Mouse (Mus musculus) CD4-positive helper T cell, adult 2 months (primary cell): Measurements from ENCODE around the gene Spem2.
"Not testable (repeated sequence)": the region's sequence is repeated elsewhere in the genome, so short reads cannot be mapped to it uniquely, and the experiment has no call there.

ENCODE experiments used
- DNase-seq: peaks from one replicate; pipeline ENCODE4 v3.0.0-alpha.2; 2012; ENCODE audit warnings: low read depth, missing footprints, low spot score

Spem2 gene

GRCm38 (mm10) chr11:69818365-69818764 is at the start of gene Spem2:
TSS of gene Spem2 (minus strand) at chr11:69818465.
- DNase-seq: no peak

GRCm38 (mm10) chr11:69867335-69867734 is 49.1 kb upstream of the Spem2 start:
- no peak for DNase-seq

DNA sequence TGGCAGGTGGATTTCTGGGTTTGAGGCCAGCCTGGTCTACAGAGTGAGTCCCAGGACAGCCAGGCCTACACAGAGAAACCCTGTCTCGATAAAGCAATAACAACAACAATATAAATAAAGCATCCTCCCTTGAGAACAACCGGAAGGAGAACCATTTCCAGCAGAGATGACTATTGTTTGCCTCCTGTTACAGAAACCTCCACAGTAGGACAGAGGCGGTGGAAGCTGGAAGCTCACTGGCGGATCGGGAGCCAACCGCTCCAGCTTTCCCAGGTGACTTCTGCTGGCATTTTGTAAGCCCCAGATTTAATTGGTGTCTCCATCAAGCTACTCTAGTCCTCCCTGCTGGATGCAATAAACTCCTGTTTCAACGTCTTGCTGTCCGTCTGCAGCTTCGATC is 47.3 kb upstream of the Spem2 start:
- DNase-seq: no peak

DNA sequence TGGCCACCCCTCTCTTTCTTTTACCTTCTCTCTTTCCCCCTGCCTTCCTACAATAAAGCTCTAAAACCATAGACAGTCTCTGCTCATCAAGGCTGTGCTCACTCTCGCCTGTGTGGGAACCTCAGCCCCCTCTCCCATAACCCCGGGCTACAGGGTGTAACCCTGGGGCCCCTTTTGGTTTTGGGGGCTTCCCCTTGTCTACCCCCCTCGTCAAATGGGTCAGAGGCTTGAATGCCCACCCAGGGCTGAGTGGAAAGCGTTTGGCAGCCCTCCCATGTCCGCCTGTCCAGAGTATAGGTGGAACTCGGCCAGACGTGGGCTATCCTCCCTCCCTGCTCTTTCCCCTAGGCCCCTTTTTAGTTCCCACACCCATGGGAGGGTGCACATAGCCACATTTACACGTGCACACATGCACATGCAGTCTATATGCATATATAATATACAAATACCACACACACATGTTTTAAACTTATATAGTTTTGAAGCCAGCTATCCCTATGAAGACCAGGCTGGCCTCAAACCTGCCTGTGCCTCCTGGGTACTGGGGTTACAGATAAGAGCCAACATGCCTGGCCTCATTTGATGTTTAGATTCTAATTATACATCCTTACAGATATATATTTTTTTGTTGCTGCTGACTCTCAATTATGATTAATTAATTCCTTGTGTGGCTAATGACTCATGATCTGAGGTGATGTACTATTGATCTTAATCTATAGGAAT is 46.0 kb upstream of the Spem2 start:
- DNase-seq: no peak

GRCm38 (mm10) chr11:69863729-69864128 is 45.5 kb upstream of the Spem2 start:
- DNase-seq: not testable (repeated sequence)

GRCm38 (mm10) chr11:69858113-69858998 is 40.1 kb upstream of the Spem2 start, which contains the start of gene Tnk1:
TSS of gene Tnk1 (minus strand) at chr11:69858730.
- DNase-seq: no peak

GRCm38 (mm10) chr11:69855347-69855746 is 37.1 kb upstream of the Spem2 start:
- DNase-seq: peak; percentile 51

DNA sequence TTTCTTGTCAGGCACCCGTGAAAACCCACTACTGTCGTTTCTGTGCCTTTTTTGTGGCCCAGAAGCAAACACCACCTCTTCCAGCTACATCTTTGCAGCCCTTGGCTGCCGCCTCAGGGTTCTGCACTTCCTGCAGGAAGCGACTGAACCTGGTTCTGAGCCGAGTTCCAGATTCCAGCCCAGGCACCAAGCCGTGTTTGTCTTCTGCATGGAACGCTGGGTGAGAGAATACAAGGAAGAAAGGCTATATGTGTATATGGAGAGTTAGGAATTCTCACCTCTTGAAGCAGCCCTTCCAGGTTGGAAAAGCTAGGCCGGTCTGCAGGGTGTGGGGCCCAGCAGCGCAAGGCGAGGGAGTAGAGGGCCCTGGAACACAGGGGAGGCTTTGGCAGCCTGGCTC is 36.4 kb upstream of the Spem2 start:
- DNase-seq: no peak

GRCm38 (mm10) chr11:69853994-69854393 is 35.7 kb upstream of the Spem2 start:
- peak; percentile 26 for DNase-seq

GRCm38 (mm10) chr11:69850754-69851153 is 32.5 kb upstream of the Spem2 start:
- no peak for DNase-seq

DNA sequence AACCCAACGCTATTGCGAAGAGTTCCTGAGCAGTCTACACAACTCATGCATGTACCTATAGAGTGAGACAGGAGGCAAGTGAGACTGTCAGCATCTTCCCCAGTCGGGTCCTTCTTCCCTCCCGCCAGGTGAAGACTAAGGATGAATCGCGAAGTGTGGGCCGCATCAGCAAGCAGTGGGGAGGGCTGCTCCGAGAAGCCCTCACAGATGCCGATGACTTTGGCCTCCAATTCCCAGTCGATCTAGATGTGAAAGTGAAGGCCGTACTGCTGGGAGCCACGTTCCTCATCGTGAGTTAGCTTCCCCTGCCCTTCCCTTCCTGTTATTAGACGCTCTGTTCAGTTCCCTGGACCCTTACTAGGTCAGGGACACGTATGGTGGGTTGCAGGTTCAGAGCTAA is 31.6 kb upstream of the Spem2 start:
- DNase-seq: no peak

DNA sequence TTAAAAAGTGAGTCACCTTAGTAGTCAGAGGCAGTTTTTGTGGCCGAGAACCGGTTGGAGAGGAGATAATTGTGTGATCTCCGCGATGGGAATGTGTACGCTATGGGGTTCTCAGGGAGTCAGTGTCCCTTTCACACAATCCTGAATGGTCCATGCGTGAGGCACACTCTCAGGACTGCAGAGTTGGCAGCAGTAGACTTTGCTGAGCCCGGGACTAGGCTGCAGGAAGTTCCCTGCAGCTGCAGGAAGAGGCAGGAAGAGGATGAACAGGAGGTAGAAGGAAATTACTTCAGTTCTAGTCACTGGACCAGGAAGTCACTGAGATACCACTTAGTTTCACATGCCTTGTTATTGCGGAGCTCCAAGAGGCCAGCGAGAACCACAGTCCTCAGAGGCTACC is 30.9 kb upstream of the Spem2 start:
- DNase-seq: no peak

DNA sequence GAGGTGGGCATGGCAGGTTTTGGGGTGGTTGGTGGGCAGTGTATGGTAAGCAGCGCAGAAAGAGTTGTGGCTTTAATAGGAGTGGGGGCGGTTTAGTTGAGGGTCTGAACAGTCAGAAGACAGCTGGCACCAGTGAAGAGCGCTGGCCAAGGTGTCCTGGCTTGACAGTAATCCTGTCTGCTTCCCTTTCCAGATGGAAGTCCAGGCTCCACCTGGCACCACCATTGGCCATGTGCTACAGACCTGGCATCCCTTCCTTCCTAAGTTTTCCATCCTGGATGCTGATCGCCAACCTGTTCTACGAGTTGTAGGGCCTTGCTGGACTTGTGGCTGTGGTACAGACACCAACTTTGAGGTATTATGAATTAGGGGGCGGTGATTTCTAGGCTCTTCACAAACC is 29.8 kb upstream of the Spem2 start:
- DNase-seq: no peak

DNA sequence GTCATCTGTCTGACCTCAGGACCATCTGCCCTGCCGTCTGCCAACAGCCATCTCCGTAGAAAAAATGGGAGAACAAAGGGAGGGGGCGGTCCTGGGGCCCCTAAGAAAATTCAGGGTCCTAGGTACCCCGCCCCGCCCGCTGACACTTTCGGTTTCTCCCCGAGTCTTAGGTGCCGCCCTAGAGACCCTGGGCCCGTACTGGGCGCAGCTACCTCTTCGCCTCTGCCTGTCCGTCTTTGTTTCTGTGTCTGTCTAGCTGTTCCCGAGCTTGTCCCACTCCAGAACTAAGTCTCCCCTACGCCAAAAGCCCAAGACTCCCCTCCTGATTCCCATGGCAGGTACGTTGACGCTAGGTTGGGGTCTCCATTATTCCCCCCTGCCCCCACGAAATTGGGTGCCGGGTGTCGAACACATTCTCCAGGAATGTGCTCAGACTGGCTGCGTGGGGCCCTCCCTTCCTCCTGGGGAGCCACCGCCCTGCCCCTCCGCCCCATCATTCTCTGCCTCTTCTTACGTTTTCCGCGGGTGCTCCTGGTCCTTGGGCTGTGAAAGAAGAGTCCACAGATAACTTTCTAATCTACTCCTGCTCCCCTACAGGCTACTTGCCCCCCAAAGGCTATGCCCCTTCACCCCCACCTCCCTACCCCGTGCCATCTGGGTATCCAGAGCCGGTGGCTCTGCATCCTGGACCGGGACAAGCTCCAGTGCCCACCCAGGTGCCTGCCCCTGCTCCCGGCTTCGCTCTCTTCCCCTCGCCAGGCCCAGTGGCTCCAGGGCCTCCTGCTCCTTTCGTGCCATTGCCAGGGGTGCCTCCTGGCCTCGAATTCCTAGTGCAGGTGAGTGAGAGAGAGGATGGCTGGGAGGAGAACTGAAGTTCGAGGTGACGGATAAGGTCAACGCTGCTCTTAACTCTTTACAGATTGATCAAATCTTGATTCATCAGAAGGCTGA is 28.7 kb upstream of the Spem2 start:
- DNase-seq: peak; percentile 80

GRCm38 (mm10) chr11:69846198-69846680 is 28.0 kb upstream of the Spem2 start, which contains the start of gene Plscr3:
TSS of gene Plscr3 (plus strand) at chr11:69846376.
- peak; percentile 88 for DNase-seq

GRCm38 (mm10) chr11:69838714-69839104 is 20.4 kb upstream of the Spem2 start:
- DNase-seq: no peak

DNA sequence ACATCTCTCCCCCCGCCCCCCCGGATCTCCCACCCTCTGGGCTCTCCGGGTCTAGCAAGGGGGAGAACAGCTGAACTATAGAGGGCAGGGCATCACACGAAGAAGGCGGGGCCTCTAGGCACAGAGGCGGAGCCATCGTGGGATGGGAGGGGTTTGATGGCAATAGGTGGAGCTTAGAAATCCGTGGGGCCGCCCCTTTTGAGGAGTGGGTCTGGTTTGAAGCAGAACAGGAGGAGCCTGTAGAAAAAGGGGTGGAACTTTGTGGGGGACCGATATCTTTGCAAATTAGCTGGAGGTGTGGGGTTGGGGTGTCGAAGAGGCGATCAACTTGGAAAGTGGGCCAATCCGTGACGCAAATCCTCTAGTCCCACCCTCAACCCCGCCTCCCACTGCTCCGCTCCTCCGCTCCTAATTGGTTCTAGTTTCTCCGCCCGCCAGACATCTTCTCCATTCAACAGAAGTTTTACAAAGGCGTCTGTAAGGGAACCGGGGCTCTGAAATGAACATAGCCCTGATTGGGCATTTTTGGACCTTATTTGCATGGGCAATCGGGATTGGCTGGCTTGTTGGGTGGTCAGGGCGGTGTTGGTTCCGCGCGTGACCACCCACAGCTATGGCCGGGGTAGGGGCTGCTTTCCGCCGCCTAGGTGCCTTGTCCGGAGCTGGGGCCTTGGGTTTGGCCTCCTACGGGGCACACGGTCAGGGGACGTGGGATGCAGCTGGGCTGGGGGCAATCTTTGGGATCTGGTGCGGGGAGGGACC is 19.9 kb upstream of the Spem2 start, which contains the start of gene Tmem256:
Gene Tmem256 (plus strand): TSS at position 563 of the 762 bp plus-strand sequence.
- peak; percentile 96 for DNase-seq

GRCm38 (mm10) chr11:69837604-69837951 is 19.3 kb upstream of the Spem2 start, which contains the start of gene Nlgn2:
TSS of gene Nlgn2 (minus strand) at chr11:69837784.
- peak; percentile 86 for DNase-seq

DNA sequence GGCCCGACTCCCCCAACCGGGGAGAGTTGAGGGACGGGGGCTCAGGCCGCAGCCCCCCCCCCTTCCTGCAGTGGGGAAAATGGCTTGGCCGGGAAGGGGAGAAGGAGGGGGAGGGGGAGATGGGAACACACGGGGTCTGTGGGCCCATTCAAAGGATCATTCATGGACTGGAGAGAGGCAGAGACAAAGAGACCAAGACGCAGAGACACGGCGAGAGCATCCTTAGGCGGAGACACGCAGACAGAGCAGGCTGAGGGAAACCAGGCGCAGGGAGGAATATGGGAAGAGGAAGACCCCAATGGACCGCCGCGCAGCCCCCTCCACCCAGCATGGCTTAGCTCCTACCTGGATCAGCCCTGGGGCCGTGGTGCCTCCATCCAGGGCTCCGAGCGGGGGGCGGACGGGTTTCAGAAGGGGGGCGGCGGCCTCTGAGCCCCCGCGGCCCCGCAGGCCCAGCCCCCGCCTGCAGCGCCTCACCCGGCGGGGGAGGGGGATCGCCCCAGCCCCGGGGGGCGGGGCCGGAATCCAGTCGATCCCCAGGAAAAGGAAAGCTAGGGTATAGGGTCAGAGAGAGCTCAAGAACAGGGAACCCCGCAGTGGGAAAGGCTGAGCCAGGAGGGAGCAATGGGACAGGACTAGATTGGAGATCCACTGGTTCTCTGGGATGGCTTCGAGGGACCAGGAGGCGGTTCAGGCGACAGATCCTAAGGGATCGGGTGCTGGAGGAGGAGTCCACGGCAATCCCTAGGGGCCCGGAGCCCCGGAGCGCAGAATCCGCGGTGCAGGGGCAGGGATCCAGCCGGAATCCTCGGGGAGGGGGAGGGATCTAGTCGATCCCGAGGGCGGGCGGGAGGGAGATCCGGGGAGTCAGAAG is 18.7 kb upstream of the Spem2 start:
- peak; percentile 44 for DNase-seq

- DNase-seq: peak; percentile 38
Measured at GRCm38 (mm10) chr11:69835966-69836335, 17.7 kb upstream of the Spem2 start.
